Mouse (Mus musculus) monocyte, adult 5-6 weeks (primary cell): ENCODE results near the gene Esam. TPM values are rescaled to one million over a fixed set of nuclear protein-coding genes. Genes with fewer than 3 reads are reported as not detected.

Source experiments
- ATAC-seq: fragments of 153-309, 156-312 bp; replicated peaks from 2 replicates; pipeline ENCODE4 v1.8.0; 2017; ENCODE audit warnings: mild to moderate bottlenecking; ENCODE audit not compliant: low TSS enrichment, insufficient number of reproducible peaks, severe bottlenecking, poor library complexity, low FRiP score
- total RNA-seq: library from RNA; stranded (forward); fragments of 200-1000, 200-491, 200-594 nt; gene quantifications from 3 replicates; pipeline ENCODE4 v1.2.3, GENCODE M21; 2017

Gene Esam
- total RNA-seq, 1 experiment from 2014 or later: not detected

- ATAC-seq: no peak
Measured at GRCm38 (mm10) chr9:37551751-37552531, 24.1 kb downstream of the Esam start.

- ATAC-seq: no peak
Measured at GRCm38 (mm10) chr9:37552536-37553293, 24.8 kb downstream of the Esam start, which contains the start of gene Nrgn. Gene Nrgn (minus strand): TSS chr9:37552904.

GRCm38 (mm10) chr9:37554279-37554678 lies 26.4 kb downstream of the Esam start:
- peak; percentile 54; the same call in 1 of the 2 replicates for ATAC-seq

- no peak for ATAC-seq
Measured at GRCm38 (mm10) chr9:37554838-37555748, 27.2 kb downstream of the Esam start, which contains the start of gene Siae. Gene Siae (plus strand): TSS chr9:37555698.

GRCm38 (mm10) chr9:37556366-37556765 lies 28.5 kb downstream of the Esam start:
- ATAC-seq: no peak

- no peak for ATAC-seq
Measured at GRCm38 (mm10) chr9:37560617-37561016, 32.7 kb downstream of the Esam start.

- no peak for ATAC-seq
Measured at GRCm38 (mm10) chr9:37563805-37564204, 35.9 kb downstream of the Esam start.

- ATAC-seq: no peak
Measured at GRCm38 (mm10) chr9:37567019-37567418, 39.1 kb downstream of the Esam start.

- ATAC-seq: no peak
Measured at GRCm38 (mm10) chr9:37567454-37567853, 39.6 kb downstream of the Esam start.

- no peak for ATAC-seq
Measured at GRCm38 (mm10) chr9:37567892-37568604, 40.2 kb downstream of the Esam start.

GRCm38 (mm10) chr9:37568605-37569214 lies 40.8 kb downstream of the Esam start:
- ATAC-seq: no peak

- ATAC-seq: no peak
Measured at GRCm38 (mm10) chr9:37569231-37569835, 41.5 kb downstream of the Esam start.

- no peak for ATAC-seq
Measured at GRCm38 (mm10) chr9:37572204-37572876, 44.5 kb downstream of the Esam start.

GRCm38 (mm10) chr9:37576436-37576930 lies 48.6 kb downstream of the Esam start:
- ATAC-seq: peak; percentile 61; the same call in 1 of the 2 replicates

- no peak for ATAC-seq
Measured at GRCm38 (mm10) chr9:37583594-37583993, 55.7 kb downstream of the Esam start.

- no peak for ATAC-seq
Measured at GRCm38 (mm10) chr9:37586718-37587117, 58.8 kb downstream of the Esam start.
